Mouse (Mus musculus): ENCODE measurements at regions not wholly inside any gene's neighbourhood (a gene's known extent, or its start where the extent isn't known, plus 50 kb on each side); places are given as distances from the start of the nearest gene placed in this dataset.

DNA sequence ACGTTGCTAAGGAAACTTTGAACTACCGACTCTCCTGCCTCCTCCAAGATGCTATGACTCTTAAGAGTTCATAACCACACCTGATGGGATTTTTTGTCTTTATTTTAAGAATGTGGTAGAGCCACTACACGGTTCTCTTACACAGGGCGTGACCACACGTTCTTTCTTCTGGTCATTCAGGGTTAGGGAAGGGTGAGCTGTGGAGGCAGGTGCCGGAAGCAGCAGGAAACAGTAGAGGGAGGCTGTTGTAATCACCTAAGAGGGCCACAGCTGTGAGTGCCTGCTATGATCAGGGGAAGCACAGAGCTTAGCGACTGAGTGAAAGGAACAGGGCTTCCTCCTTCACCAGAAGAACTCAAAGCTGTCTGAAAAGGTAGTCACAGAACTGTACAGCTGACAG, 50.6 kb upstream of the Larp1 start:
- no peak for DNase-seq (ENCODE audit: low read depth, low spot score)

DNA sequence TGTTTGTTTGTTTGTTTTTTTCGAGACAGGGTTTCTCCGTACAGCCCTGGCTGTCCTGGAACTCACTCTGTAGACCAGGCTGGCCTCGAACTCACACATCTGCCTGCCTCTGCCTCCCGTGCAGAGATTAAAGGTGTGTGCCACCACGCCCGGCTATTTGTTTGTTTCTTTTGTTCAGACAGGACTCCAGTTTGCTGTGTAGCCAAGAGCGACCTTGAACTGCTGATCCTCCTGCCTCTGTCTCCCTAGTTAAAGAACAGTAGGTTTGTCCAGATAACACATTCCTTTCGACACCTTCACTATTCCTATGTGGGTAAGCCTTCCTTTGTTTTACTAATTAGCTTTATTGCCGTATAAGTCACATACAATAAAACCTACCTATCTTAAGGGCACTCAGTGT, 52.0 kb upstream of the Larp1 start:
- DNase-seq (ENCODE audit: low read depth, low spot score): no peak

DNA sequence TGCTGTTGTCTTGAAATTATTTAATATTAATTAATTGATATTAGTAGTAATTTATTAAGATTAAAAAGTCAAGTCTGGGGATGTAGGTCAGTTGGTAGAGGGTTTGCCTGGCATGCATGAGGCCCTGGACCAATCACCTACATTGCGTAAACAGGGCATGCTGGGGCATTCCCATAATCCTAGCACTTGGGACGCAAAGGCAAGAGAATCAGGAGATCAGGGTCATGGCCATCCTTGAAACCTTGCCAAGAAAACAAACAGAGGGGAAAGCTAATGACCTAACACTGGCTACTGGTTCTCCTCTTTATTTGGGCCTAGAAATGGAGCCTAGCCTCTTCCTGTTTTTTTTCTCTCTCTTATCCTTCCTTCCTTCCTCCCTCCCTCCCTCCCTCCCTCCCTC, 52.8 kb upstream of the Larp1 start:
- DNase-seq (ENCODE audit: low read depth, low spot score): no peak

DNA sequence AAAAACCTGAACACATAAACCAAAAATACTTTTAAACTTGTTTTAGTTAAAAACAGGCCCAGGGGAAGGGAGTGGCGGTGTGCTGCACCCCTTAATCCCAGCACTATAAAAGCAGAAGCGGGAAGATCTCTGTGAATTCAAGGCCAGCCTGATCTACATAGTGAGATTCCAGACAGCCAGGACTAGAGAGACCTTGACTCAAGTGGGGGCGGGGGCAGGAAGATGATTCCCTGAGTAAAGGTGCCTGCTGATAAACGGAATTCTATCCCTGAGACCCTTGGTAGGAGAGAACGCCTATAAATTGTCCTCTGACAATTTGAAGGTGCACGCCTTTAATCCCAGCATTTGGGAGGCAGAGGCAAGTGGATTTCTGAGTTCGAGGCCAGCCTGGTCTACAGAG, 53.4 kb upstream of the Larp1 start:
- DNase-seq (ENCODE audit: low read depth, low spot score): no peak

DNA sequence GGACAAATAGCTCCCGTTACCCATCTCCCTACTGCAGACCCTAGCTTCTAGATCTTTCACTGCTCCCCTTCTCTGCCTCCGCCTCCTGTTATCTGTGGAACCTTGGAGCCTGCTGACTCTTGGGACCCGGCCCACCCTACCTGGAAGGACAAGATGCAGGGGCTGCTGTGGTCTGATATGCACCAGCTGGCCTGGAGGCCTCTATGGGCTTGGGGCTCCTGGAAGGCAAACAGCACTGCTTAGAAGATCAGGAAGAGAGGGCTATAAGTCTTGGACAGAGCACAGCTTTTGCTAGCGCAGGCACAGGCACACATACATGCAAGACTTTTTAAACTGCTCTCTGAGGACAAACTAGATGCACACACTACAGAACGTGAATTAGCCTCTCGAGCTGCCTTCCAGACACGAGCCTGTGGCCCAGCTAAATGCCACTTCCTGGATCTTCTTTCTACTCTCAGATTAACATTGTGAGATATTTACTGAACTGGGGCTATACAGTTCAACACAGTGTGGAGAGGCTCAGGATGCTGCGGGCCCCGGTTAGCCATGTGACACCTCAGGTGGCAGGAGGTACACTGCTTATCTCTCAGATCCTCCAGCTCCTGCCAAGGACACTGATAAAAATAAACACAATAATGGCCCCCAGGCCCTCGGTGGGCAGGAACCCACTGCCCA, 54.2 kb upstream of the Larp1 start:
- no peak for DNase-seq (ENCODE audit: low read depth, low spot score)

DNA sequence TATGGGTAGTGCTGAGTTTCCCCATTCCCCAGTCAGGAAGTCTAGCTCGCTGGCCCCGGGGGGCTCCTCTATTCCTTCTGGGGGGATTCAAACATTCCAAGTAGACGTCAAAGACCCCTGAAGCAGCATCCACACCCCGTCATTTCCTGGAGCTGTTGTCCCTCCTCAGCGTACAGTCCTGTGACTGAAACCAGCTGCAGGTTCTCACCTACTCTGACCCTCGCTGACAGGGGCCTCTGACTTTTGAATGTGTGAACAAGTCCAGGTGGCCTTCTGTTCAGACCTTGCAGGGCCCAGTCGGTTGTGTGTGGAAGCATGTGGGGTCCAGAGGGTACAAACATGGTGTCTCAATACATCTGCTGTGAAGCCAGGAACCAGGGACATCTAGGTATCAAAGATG, 55.2 kb upstream of the Larp1 start:
- no peak for DNase-seq (ENCODE audit: low read depth, low spot score)

DNA sequence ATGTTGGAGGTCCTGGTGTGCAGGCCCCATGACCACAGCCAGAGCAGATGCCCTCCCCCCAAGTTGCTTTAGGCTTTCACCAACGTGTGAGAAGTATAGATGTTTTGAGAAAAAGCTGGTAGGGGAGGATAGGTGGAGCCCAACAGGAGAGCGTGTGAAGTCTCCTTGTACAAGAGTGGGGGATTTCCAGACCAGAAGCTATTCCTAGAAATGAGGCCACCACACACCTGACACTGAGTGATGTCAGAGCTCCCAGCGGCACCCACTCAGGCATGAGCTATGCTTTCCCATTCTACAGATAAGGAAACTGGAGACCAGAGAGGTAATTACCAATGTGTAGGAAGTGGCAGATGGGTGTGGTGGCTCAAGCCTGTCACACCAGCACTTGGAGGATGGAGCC, 56.2 kb upstream of the Larp1 start:
- no peak for DNase-seq (ENCODE audit: low read depth, low spot score)

DNA sequence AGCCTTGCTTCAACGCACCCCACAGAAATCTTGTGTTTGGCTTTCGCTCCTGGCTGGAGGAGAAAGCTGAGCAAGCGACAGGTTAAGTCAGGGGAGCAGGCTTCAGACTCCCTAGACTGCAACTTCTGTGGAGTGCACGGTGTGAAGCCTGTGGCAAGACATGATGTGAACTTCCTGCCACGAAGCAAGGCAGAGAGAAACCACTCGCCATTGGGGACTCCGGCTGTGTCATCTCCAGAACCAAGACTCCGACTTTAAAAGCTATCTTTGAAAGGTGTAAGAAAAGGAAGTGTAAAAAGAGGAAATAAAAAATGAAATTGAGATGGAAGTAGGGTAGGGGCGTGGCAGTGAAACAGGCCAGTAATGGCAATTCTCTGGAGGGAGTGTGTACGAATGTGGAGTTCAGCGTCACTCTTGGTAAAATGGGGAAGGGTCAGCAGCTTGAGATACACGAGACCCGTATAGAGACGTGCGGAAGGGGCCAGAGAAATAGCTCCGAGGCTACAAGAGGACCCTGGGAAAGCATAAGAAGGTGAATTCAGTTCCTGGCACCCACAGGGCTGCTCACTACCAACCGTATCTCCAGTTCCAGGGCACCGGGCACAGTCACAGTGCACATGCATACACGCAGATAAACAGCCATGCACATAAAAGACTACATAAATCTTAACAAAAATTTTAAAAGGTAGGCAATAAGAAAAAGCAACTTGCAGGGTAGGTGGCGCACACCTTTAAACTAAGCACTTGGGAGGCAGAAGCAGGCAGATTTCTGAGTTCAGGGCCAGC, 57.1 kb upstream of the Larp1 start:
- no peak for DNase-seq (ENCODE audit: low read depth, low spot score)

DNA sequence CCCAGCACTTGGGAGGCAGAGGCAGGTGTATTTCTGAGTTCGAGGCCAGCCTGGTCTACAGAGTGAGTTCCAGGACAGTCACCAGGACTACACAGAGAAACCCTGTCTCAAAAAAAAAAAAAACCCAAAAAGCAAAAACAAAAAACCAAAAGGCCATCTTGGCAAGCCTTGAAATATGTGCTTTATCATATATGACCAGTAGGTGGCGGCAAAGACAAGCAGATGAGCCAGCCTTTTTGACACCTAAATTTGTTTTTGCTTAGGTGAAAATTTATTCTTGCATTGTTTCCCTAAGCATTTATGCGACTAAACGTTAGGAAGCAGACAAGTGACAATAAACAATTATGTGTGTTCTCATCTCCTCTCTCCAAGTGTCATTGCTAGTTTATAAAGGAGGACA, 57.9 kb upstream of the Larp1 start:
- DNase-seq (ENCODE audit: low read depth, low spot score): peak; percentile 75

DNA sequence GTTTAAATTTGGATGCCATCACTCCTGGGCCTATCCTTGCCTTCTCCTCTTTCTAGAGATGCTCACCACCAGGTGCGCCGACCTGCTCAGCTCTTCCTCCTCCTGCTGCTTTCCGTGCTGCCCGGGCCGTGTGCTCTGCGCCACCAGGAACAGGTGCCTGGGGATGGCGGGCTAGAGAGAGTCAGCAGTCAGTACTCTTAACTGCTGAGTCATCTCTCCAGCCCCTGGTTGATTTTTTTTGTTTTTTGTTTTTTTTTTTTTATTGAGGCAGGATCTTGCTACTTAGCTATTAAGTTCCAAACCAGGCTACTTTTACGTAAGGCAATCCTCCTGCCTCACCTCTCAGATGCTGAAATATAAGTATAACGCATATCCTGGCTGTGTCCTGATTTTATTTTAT, 59.8 kb upstream of the Larp1 start:
- DNase-seq (ENCODE audit: low read depth, low spot score): no peak

DNA sequence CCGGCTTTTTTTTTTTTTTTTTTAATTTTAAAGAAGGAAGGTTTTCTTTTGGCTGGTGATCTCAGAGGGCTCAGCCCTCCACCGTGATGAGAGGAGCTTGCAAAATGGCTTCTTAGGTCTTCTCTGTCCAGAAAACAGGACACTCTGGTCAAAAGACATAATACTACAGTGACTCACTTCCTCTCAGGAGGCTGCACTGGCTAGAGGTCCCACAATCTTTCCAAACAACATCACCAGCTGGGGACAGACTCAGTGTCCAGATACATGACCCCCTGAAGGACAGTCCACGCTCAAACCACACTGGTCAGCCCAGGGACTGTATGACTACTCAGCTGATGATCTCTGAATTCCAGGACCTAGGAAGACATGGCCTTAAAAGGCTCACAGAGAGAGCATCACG, 61.5 kb upstream of the Larp1 start:
- no peak for DNase-seq (ENCODE audit: low read depth, low spot score)

DNA sequence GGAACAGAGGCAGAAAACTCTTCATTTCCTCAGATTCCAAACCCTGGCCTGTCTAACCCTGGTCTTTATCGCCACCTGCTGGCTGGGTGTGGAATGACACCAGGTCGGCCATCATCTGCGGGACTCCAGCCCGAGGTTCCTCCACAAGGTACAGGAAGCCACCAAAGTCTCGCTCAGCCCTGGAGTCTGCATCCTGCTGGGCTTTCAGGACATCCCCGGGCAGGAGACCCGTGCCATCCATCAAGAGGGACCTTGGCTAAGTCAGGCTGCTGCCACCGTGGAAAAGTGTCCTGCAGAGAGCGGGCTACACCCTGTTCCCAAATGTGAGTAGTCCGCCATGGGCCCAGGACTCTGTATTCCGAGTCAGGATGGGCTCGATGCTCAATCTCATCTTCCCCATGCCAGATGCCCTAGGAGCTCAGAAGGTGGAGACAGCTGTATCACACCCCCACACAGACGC, 74.4 kb upstream of the Larp1 start:
- DNase-seq (ENCODE audit: low read depth, low spot score): peak; percentile 80

DNA sequence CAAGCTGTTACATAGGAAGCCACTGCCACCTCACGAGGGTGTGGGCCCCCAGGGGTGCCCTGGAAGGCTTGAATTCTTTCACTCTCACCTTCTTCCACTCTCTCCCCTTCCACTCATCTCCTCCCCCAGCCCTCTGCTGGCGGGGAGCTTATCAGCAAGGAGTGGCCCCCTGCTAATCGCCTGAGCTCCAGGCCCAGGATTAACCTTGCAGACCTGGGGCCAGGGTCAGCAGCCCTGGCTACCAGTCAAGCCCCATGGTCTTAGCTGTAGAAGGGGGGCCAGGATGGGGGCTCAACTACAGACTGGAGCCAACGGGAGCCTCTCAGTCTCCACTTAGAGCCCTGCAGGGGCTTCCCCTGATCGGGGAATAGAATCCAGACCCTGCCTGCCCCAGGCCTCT, 75.8 kb upstream of the Larp1 start:
- no peak for DNase-seq (ENCODE audit: low read depth, low spot score)

DNA sequence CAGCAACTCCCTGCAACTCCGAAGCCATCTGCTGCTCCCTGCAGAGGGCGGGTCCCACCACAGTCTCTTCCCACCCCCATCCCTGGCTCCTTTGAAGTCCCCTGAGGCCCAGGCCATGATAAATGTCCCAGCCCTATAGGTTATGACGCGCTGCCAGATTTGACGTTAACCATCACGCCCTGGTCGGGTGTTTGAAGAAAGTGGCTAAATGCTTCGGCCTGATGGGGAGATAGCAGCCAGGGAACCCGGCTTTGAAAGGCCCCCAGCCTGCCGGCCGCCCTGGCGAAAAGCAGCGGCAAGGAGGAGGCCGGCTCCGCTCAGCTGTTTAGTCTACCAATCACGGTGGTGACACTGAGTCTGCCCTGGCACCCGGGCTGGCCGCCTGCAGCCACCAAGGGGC, 79.4 kb upstream of the Larp1 start:
- DNase-seq (ENCODE audit: low read depth, low spot score): peak; percentile 39

DNA sequence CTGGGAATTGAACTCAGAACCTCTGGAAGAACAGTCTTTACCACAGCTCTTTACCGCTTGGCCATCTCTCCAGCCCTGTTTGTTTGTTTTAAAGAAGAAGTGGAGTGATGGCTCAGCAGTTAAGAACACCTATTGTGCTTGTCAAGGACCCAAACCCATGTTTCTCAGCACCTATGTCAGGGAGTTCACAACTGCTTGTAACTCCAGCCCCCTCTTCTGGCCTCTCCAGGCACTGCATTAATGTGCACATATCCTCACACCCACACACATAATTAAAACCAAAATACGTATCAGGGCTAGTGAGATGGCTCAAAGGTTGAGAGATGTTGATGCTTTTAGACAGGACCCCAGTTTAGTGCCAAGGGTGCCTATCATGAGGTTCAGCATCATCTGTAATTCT, 87.6 kb upstream of the Hand1 start:
- DNase-seq (ENCODE audit: low read depth, low spot score): no peak

DNA sequence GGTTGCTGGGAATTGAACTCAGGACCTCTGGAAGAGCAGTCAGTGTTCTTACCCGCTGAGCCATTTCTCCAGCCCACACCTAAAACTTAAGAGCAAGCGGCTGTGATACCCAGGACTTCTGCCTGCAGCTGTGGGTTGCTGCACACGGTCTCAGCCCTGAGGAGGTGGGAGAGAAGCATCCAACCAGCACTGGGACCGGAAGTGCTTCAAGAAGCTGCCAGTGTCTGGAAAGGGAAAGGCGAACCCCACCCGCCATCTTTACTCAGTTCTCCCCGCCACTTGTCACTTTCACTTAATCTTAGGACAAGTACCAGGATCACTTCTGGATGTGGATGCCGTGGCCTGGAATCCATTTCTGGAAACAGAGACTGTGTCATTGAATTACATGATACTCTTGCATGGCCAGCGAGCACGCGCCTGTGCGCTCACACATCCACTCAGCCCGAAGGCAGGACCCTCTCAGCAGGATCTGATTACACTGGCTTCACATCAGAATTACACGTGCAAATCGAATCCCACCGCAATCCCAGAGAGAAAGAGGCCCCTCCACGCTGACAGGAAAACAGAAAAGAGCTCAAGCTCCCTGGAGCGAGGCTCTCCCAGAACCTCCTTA, 85.9 kb upstream of the Hand1 start:
- DNase-seq (ENCODE audit: low read depth, low spot score): no peak

DNA sequence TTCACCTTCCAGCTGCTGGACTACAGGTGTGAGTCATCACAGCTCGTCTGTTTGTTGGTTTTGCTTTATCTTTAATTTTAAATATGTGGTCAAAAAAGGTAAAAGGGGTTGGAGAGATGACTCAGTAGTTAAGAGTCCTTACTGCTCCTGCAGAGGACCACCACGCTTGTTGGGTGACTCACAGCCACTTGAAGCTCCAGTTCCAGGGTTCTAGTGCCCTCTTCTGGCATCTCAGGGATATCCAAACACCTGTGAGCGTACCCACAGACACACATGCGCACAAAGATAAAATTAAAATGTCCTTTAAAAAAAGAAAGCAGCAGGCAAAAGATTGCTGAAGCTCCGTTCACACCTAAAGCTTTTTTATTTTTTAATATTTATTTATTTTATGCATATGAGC, 85.4 kb upstream of the Hand1 start:
- DNase-seq (ENCODE audit: low read depth, low spot score): no peak

DNA sequence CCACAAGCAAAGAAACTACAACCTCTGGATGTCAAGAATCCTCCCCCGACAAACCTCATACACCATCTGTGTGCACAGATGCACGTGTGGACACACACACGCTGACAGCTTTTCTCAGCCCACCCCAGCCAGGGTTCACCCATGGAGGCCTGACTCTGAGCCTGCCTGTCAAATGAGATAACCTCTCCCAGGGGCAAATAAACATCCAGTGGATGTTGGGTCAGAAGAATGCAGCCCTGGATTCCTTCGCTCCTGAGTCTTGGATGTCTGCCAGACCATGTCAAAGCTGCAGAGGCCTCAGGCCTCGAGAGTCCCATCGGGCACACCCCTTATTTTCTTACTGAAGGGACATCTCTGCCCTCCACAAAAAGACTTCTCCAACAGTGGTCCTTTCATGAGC, 83.4 kb upstream of the Hand1 start:
- DNase-seq (ENCODE audit: low read depth, low spot score): no peak

DNA sequence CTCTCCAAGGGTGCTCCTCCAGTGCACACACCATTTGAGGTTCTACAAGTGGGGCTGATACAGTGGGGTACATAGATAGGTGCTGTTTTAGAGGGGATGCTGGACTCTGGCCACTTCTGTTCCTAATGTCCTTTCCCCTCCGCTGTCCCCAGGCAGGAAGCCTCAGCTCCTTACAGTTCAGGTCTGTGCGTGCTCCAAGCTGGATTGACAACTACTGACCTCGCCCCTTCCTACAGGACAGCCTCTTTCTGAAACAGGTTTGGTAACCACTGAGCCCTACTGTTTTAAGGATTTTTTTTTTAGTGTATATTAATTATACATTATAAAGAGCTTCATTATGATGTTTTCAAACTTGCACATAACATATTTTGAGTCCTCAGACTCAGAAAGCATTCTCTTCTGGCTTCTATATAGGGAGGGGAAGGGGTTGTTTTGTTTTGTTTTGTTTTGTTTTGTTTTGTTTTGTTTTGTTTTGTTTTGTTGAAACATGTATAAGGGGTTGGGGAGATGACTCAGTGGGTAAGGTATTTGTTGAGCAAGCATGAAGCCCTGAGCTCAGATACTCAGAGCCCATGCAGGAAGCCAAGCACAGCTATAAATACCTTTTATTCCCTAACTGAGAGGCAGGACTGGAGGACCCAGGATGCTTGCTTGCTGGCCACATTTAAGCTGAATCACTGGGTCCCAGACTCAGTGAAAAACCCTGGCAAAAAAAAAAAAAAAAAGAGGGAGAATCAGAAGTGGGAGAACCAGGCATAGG, 81.4 kb upstream of the Hand1 start:
- DNase-seq (ENCODE audit: low read depth, low spot score): no peak

DNA sequence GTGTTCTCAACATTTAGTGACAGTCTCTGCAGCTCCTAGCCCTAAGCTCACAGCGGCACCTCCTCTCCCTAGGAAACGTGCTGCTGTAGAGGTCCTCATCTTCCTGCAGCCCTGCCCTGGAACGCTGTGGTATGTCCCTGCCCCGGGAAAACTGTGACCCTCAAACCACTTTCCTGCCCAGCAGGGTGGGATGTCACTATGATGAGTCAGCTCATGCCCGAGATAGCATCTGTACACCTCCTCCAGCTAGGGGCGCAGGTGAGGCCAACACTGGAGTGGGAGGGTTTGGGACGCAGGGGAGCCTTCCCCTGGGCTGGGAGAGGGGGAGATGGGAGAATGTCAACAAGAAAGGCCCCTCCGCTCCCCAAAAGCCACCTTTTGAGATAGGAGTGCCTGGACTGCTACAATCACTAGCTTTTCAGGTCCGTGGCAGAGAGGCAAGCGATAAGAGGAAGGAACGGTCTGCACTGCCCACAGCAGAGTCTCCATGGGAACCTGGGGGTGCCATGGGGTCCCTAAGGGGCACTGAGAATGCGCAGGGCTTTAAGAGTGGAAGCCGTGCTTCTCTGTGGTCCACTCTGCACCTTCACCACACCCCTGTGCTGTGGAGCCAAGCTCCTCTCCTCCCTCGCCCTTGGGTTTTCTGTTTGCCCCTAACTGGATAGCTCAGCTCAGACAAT, 80.5 kb upstream of the Hand1 start:
- no peak for DNase-seq (ENCODE audit: low read depth, low spot score)

DNA sequence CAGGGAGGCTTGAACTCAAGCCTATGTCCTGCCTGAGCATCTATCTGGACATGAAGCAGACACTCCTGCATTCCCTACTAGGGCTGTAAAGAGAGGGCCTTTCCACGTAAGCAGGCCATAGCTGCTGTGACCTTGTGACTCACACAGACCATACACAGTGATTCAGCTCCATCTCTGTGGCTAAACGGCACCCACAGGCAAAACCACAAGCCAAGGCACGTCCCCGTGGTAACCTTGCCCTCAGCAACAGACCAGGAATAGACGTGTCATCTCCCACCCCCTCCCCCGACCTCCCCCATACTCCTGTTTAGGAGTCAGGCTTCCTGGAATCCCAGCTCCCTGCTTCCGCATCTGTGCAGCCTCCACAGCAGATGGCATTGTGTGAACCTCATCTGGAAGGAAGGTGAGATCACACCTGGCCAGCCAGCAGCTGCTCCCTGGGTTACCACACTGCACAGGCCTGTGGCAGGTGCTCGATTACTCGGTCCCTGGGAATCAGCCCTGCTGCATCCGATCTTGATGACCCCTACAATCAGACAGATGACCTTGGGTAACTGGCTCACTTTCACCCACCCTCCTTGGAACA, 79.2 kb upstream of the Hand1 start:
- no peak for DNase-seq (ENCODE audit: low read depth, low spot score)
